Mouse (Mus musculus) kidney, embryonic 14.5 days (tissue): ENCODE results near the gene Arhgap31. TPM values are rescaled to one million over a fixed set of nuclear protein-coding genes. Genes with fewer than 3 reads are reported as not detected.
A peak's percentile ranks its signal among the peaks of the same experiment; 100 is the strongest.

Experiments
- ATAC-seq: fragments of 200-750 bp; cut with Nextera tagmentation; 2 replicates; pipeline ENCODE4 v1.8.0; 2017; ENCODE audit warnings: moderate number of reproducible peaks, mild to moderate bottlenecking, moderate TSS enrichment, moderate library complexity; ENCODE audit not compliant: low FRiP score, low TSS enrichment
- H3K27ac ChIP-seq: fragments of 300-500 bp; sonication (generic); 2 replicates; pipeline ENCODE4 v1.5.1; 2014; ENCODE audit warnings: low read depth, mild to moderate bottlenecking, low read length, moderate library complexity, mixed read lengths
- H3K27me3 ChIP-seq: fragments of 300-500 bp; sonication (generic); 2 replicates; pipeline ENCODE4 v1.6.1; 2014; ENCODE audit warnings: mild to moderate bottlenecking, low read length; ENCODE audit not compliant: control insufficient read depth, insufficient read depth
- H3K36me3 ChIP-seq: fragments of 300-500 bp; sonication (generic); 2 replicates; pipeline ENCODE4 v1.6.1; 2014; ENCODE audit warnings: low read length, mixed read lengths; ENCODE audit not compliant: control insufficient read depth, insufficient read depth
- H3K4me1 ChIP-seq: fragments of 300-500 bp; sonication (generic); 2 replicates; pipeline ENCODE4 v1.6.1; 2014; ENCODE audit warnings: low read length, mixed read lengths; ENCODE audit not compliant: control insufficient read depth, insufficient read depth
- H3K4me2 ChIP-seq: fragments of 300-500 bp; sonication (generic); replicated peaks from 2 replicates; pipeline ENCODE4 v1.6.1; 2014; ENCODE audit warnings: low read depth, mild to moderate bottlenecking, low read length
- H3K4me3 ChIP-seq: fragments of 300-500 bp; sonication (generic); 2 replicates; pipeline ENCODE4 v1.5.1; 2014; ENCODE audit warnings: mild to moderate bottlenecking, low read length
- H3K9ac ChIP-seq: fragments of 300-500 bp; sonication (generic); 2 replicates; pipeline ENCODE4 v1.6.1; 2014; ENCODE audit warnings: low read depth, mild to moderate bottlenecking, low read length, moderate library complexity
- H3K9me3 ChIP-seq: fragments of 300-500 bp; sonication (generic); 2 replicates; pipeline ENCODE4 v1.6.1; 2016; ENCODE audit warnings: low read length; ENCODE audit not compliant: control insufficient read depth
- WGBS: fragments of 180-500 bp; shearing (Covaris S2); extraction: QIAGEN DNeasy Blood & Tissue Kit; methylation state at CpG from one replicate; pipeline ENCODE4 v1.1.7; 2014; 5-methylcytosine and 5-hydroxymethylcytosine counted together
- polyA plus RNA-seq: library from polyadenylated mRNA; unstranded; fragments of >200 nt; fragmentation: Nextera tagmentation; extraction: Ambion mirVana; gene quantifications from 2 replicates; pipeline ENCODE4 v1.2.1, GENCODE M21; 2014

The Arhgap31 gene
- polyA plus RNA-seq, 1 experiment from 2014 or later, result 10.0 TPM

- 91% methylated on average over 7 of the region's 7 CpGs for WGBS
- no peak overlapping the region for H3K27ac ChIP-seq
- H3K4me1 ChIP-seq, result no peaks in the 10 kb centered on the region
- H3K36me3 ChIP-seq, result no peaks in the 10 kb centered on the region
- H3K9me3 ChIP-seq, result no peaks in the 10 kb centered on the region
- H3K27me3 ChIP-seq, result no peaks in the 10 kb centered on the region
- H3K4me3 ChIP-seq, result no peak overlapping the region
- H3K4me2 ChIP-seq, result no peak overlapping the region
- no peak overlapping the region for H3K9ac ChIP-seq
- ATAC-seq, result no peak
Observed at GRCm38 (mm10) chr16:38672947-38673346, 40.1 kb downstream of the Arhgap31 start.

- no peak overlapping the region for H3K4me2 ChIP-seq
- H3K4me3 ChIP-seq, result no peak overlapping the region
- no peaks in the 10 kb centered on the region for H3K9me3 ChIP-seq
- no peaks in the 10 kb centered on the region for H3K27me3 ChIP-seq
- WGBS, result 61% methylated on average over 5 of the region's 5 CpGs
- H3K36me3 ChIP-seq, result no peaks in the 10 kb centered on the region
- no peaks in the 10 kb centered on the region for H3K4me1 ChIP-seq
- no peak for ATAC-seq
- no peak overlapping the region for H3K9ac ChIP-seq
- no peak overlapping the region for H3K27ac ChIP-seq
Observed at GRCm38 (mm10) chr16:38672370-38672769, 40.7 kb downstream of the Arhgap31 start.

- no peak for ATAC-seq
- no peaks in the 10 kb centered on the region for H3K9me3 ChIP-seq
- WGBS, result 87% methylated on average over 12 of the region's 12 CpGs
Observed at GRCm38 (mm10) chr16:38670621-38671390, 42.3 kb downstream of the Arhgap31 start.

GRCm38 (mm10) chr16:38668871-38669675 is 44.0 kb downstream of the Arhgap31 start:
- Histone ChIP-seq H3K9ac (no peak overlapping the region), H3K27ac (no peak overlapping the region), H3K9me3 (no peaks in the 10 kb centered on the region), H3K4me2 (no peak overlapping the region), H3K27me3 (no peaks in the 10 kb centered on the region), H3K4me1 (no peaks in the 10 kb centered on the region), H3K4me3 (no peak overlapping the region), H3K36me3 (no peaks in the 10 kb centered on the region)
- WGBS, result 86% methylated on average over 8 of the region's 8 CpGs
- no peak for ATAC-seq

More at GRCm38 (mm10) chr16:38670621-38671390, 42.3 kb downstream of the Arhgap31 start:
- H3K4me2 ChIP-seq, result no peak overlapping the region
- no peak overlapping the region for H3K27ac ChIP-seq
- no peaks in the 10 kb centered on the region for H3K27me3 ChIP-seq
- H3K36me3 ChIP-seq, result no peaks in the 10 kb centered on the region
- H3K9ac ChIP-seq, result no peak overlapping the region
- H3K4me1 ChIP-seq, result no peaks in the 10 kb centered on the region
- no peak overlapping the region for H3K4me3 ChIP-seq

- no peak overlapping the region for H3K4me3 ChIP-seq
- H3K4me2 ChIP-seq, result no peak overlapping the region
- no peaks in the 10 kb centered on the region for H3K4me1 ChIP-seq
- 95% methylated on average over 4 of the region's 4 CpGs for WGBS
- no peaks in the 10 kb centered on the region for H3K9me3 ChIP-seq
- H3K9ac ChIP-seq, result no peak overlapping the region
- no peaks in the 10 kb centered on the region for H3K36me3 ChIP-seq
- H3K27me3 ChIP-seq, result no peaks in the 10 kb centered on the region
- no peak for ATAC-seq
- H3K27ac ChIP-seq, result no peak overlapping the region
Observed at GRCm38 (mm10) chr16:38666523-38666922, 46.6 kb downstream of the Arhgap31 start.

- 83% methylated on average over 2 of the region's 2 CpGs for WGBS
- no peak overlapping the region for H3K4me2 ChIP-seq
- ATAC-seq, result no peak
Observed at GRCm38 (mm10) chr16:38666016-38666415, 47.1 kb downstream of the Arhgap31 start.

GRCm38 (mm10) chr16:38662575-38662974 is 50.5 kb downstream of the Arhgap31 start:
- WGBS, result 78% methylated on average over 10 of the region's 10 CpGs
- H3K4me3 ChIP-seq, result no peak overlapping the region
- no peak overlapping the region for H3K4me2 ChIP-seq
- no peaks in the 10 kb centered on the region for H3K4me1 ChIP-seq
- no peaks in the 10 kb centered on the region for H3K27me3 ChIP-seq
- ATAC-seq, result no peak
- H3K27ac ChIP-seq, result no peak overlapping the region
- H3K9ac ChIP-seq, result no peak overlapping the region
- no peaks in the 10 kb centered on the region for H3K36me3 ChIP-seq
- no peaks in the 10 kb centered on the region for H3K9me3 ChIP-seq

More at GRCm38 (mm10) chr16:38666016-38666415, 47.1 kb downstream of the Arhgap31 start:
- no peaks in the 10 kb centered on the region for H3K4me1 ChIP-seq
- H3K9me3 ChIP-seq, result no peaks in the 10 kb centered on the region
- no peak overlapping the region for H3K9ac ChIP-seq
- H3K36me3 ChIP-seq, result no peaks in the 10 kb centered on the region
- no peaks in the 10 kb centered on the region for H3K27me3 ChIP-seq
- no peak overlapping the region for H3K4me3 ChIP-seq
- H3K27ac ChIP-seq, result no peak overlapping the region

- Histone ChIP-seq H3K9me3 (no peaks in the 10 kb centered on the region), H3K4me1 (peaks cover 26% of the 10 kb centered on the region), H3K27ac (no peak overlapping the region), H3K4me2 (no peak overlapping the region), H3K4me3 (no peak overlapping the region), H3K36me3 (no peaks in the 10 kb centered on the region), H3K9ac (no peak overlapping the region), H3K27me3 (no peaks in the 10 kb centered on the region)
- WGBS, result 33% methylated on average over 4 of the region's 4 CpGs
- ATAC-seq, result peak; percentile 67; the same call in 1 of the 2 replicates
Observed at GRCm38 (mm10) chr16:38654308-38654707, 58.8 kb downstream of the Arhgap31 start.

- H3K9me3 ChIP-seq, result no peaks in the 10 kb centered on the region
- peaks cover 27% of the 10 kb centered on the region for H3K4me1 ChIP-seq
- WGBS, result 24% methylated on average over 10 of the region's 10 CpGs
- ATAC-seq, result peak; percentile 20; the same call in 1 of the 2 replicates
- H3K4me2 ChIP-seq, result no peak overlapping the region
- no peaks in the 10 kb centered on the region for H3K27me3 ChIP-seq
- H3K27ac ChIP-seq, result peak overlapping the region; percentile 8; the same call in 1 of the 2 replicates
- H3K36me3 ChIP-seq, result no peaks in the 10 kb centered on the region
- 0 out of 2 replicates have a peak overlapping the region, but pooled peaks have one; percentile 1 for H3K9ac ChIP-seq
- no peak overlapping the region for H3K4me3 ChIP-seq
Observed at GRCm38 (mm10) chr16:38653390-38653871, 59.6 kb downstream of the Arhgap31 start.
